Mouse (Mus musculus) forebrain, embryonic 16.5 days (tissue): ENCODE measurements at regions not wholly inside any gene's neighbourhood (a gene's known extent, or its start where the extent isn't known, plus 50 kb on each side); places are given as distances from the start of the nearest gene placed in this dataset.

Source experiments
- ATAC-seq: fragments of 200-750 bp; cut with Nextera tagmentation; 2 replicates; pipeline ENCODE4 v1.8.0; 2017; ENCODE audit warnings: mild to moderate bottlenecking, moderate library complexity
- H3K27ac ChIP-seq: fragments of 300-500 bp; sonication (generic); 2 replicates; pipeline ENCODE4 v1.5.1; 2014; ENCODE audit warnings: low read length, control low read depth
- H3K27me3 ChIP-seq: fragments of 300-500 bp; sonication (generic); replicated peaks from 2 replicates; pipeline ENCODE4 v1.6.1; 2014; ENCODE audit warnings: low read length; ENCODE audit not compliant: control insufficient read depth, insufficient read depth
- H3K36me3 ChIP-seq: fragments of 300-500 bp; sonication (generic); 2 replicates; pipeline ENCODE4 v1.6.1; 2014; ENCODE audit not compliant: control insufficient read depth, insufficient read depth
- H3K4me1 ChIP-seq: fragments of 300-500 bp; sonication (generic); replicated peaks from 2 replicates; pipeline ENCODE4 v1.6.1; 2014; ENCODE audit warnings: low read length; ENCODE audit not compliant: control insufficient read depth, insufficient read depth
- H3K4me2 ChIP-seq: fragments of 300-500 bp; sonication (generic); 2 replicates; pipeline ENCODE4 v1.6.1; 2014; ENCODE audit warnings: mild to moderate bottlenecking, low read length, control low read depth
- H3K4me3 ChIP-seq: fragments of 300-500 bp; sonication (generic); replicated peaks from 2 replicates; pipeline ENCODE4 v1.5.1; 2014; ENCODE audit warnings: mild to moderate bottlenecking, low read length, control low read depth
- H3K9ac ChIP-seq: fragments of 300-500 bp; sonication (generic); replicated peaks from 2 replicates; pipeline ENCODE4 v1.6.1; 2014; ENCODE audit warnings: low read depth, low read length, control low read depth
- H3K9me3 ChIP-seq: fragments of 300-500 bp; sonication (generic); 2 replicates; pipeline ENCODE4 v1.6.1; 2016; ENCODE audit warnings: low read length; ENCODE audit not compliant: control insufficient read depth
- WGBS: fragments of 180-500 bp; shearing (Covaris S2); extraction: QIAGEN DNeasy Blood & Tissue Kit; methylation state at CpG from one replicate; pipeline ENCODE4 v1.1.7; 2014; 5-methylcytosine and 5-hydroxymethylcytosine counted together

- H3K4me2 ChIP-seq = no peak overlapping the region
- ATAC-seq = peak; percentile 85
- H3K27ac ChIP-seq = peak overlapping the region; percentile 51
- no peak overlapping the region for H3K4me3 ChIP-seq
- 8% methylated on average over 12 of the region's 12 CpGs for WGBS
- H3K27me3 ChIP-seq = no peaks in the 10 kb centered on the region
- H3K36me3 ChIP-seq = no peaks in the 10 kb centered on the region
- H3K9me3 ChIP-seq = no peaks in the 10 kb centered on the region
- no peak overlapping the region for H3K9ac ChIP-seq
- H3K4me1 ChIP-seq = peaks cover 31% of the 10 kb centered on the region
Observed at GRCm38 (mm10) chr15:88314810-88315459, 285.2 kb upstream of the Zdhhc25 start.

GRCm38 (mm10) chr15:88318048-88318447 lies 282.1 kb upstream of the Zdhhc25 start:
- H3K36me3 ChIP-seq = no peaks in the 10 kb centered on the region
- no peak overlapping the region for H3K4me3 ChIP-seq
- no peaks in the 10 kb centered on the region for H3K9me3 ChIP-seq
- ATAC-seq = peak; percentile 81
- H3K9ac ChIP-seq = no peak overlapping the region
- H3K4me2 ChIP-seq = no peak overlapping the region
- WGBS = 25% methylated on average over 8 of the region's 8 CpGs
- peak overlapping the region; percentile 49 for H3K27ac ChIP-seq
- peaks cover 26% of the 10 kb centered on the region for H3K4me1 ChIP-seq
- no peaks in the 10 kb centered on the region for H3K27me3 ChIP-seq

GRCm38 (mm10) chr15:88319527-88319926 lies 280.6 kb upstream of the Zdhhc25 start:
- no peak overlapping the region for H3K9ac ChIP-seq
- H3K4me3 ChIP-seq = no peak overlapping the region
- ATAC-seq = no peak
- H3K36me3 ChIP-seq = no peaks in the 10 kb centered on the region
- no peak overlapping the region for H3K27ac ChIP-seq
- H3K4me2 ChIP-seq = no peak overlapping the region
- 81% methylated on average over 2 of the region's 2 CpGs for WGBS
- H3K4me1 ChIP-seq = peaks cover 28% of the 10 kb centered on the region
- H3K9me3 ChIP-seq = no peaks in the 10 kb centered on the region
- no peaks in the 10 kb centered on the region; the same call in 1 of the 2 replicates for H3K27me3 ChIP-seq

GRCm38 (mm10) chr15:88323584-88324375 lies 276.3 kb upstream of the Zdhhc25 start:
- ATAC-seq = no peak
- Histone ChIP-seq H3K4me3 (no peak overlapping the region), H3K9ac (no peak overlapping the region), H3K36me3 (no peaks in the 10 kb centered on the region), H3K27ac (no peak overlapping the region), H3K4me2 (no peak overlapping the region), H3K4me1 (peaks cover 9% of the 10 kb centered on the region), H3K9me3 (no peaks in the 10 kb centered on the region), H3K27me3 (peaks cover 4% of the 10 kb centered on the region; the same call in 1 of the 2 replicates)
- 31% methylated on average over 16 of the region's 16 CpGs for WGBS

- H3K4me1 ChIP-seq = peaks cover 9% of the 10 kb centered on the region
- WGBS = 59% methylated on average over 6 of the region's 6 CpGs
- H3K9ac ChIP-seq = no peak overlapping the region
- H3K4me2 ChIP-seq = no peak overlapping the region
- no peaks in the 10 kb centered on the region for H3K36me3 ChIP-seq
- H3K4me3 ChIP-seq = no peak overlapping the region
- H3K9me3 ChIP-seq = no peaks in the 10 kb centered on the region
- ATAC-seq = no peak
- H3K27me3 ChIP-seq = peaks cover 4% of the 10 kb centered on the region; the same call in 1 of the 2 replicates
- H3K27ac ChIP-seq = no peak overlapping the region
Observed at GRCm38 (mm10) chr15:88325108-88325507, 275.0 kb upstream of the Zdhhc25 start.

GRCm38 (mm10) chr15:88353206-88353605 lies 246.9 kb upstream of the Zdhhc25 start:
- Histone ChIP-seq H3K4me2 (no peak overlapping the region), H3K9me3 (no peaks in the 10 kb centered on the region), H3K4me3 (no peak overlapping the region), H3K27ac (no peak overlapping the region), H3K4me1 (no peaks in the 10 kb centered on the region), H3K36me3 (no peaks in the 10 kb centered on the region), H3K9ac (no peak overlapping the region), H3K27me3 (no peaks in the 10 kb centered on the region)
- no peak for ATAC-seq
- 93% methylated on average over 2 of the region's 2 CpGs for WGBS

DNA sequence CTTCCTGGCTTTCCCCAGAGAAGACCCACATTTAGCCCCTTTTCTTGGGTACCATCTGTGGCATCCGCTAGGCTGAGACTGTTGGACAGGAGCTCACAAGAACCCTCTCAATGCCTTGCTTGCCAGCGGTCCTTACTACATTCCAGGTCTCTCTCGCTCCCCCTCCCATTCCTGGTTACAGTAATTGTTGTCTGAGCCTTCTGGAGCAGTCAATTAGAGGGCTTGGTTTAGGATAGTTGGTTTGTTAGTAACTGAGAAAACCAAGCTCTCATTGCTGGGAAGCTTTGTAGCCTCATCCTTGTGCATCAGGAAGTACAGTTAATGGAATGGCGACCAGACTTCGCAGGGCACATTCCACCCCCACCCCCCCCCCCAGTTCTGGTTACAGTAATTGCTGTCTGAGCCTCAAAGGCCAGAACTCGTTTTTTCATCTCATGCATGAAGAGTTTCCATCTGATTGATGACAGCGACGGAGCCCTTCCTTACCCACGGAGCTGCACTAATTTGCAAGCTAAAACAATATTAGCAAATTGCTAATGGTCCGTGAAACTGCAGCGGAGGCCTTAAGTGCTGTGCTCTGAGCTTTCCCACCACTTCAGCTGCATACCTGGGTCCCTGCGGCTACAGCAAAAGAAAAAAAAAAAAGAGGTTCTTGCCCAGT lies 239.6 kb upstream of the Zdhhc25 start:
- Histone ChIP-seq H3K9ac (no peak overlapping the region), H3K4me1 (peaks cover 14% of the 10 kb centered on the region), H3K4me2 (no peak overlapping the region; the same call in 1 of the 2 replicates), H3K27ac (no peak overlapping the region), H3K9me3 (no peaks in the 10 kb centered on the region), H3K36me3 (no peaks in the 10 kb centered on the region), H3K4me3 (no peak overlapping the region), H3K27me3 (no peaks in the 10 kb centered on the region)
- WGBS = 14% methylated on average over 12 of the region's 12 CpGs
- peak; percentile 45; the same call in 1 of the 2 replicates for ATAC-seq

DNA sequence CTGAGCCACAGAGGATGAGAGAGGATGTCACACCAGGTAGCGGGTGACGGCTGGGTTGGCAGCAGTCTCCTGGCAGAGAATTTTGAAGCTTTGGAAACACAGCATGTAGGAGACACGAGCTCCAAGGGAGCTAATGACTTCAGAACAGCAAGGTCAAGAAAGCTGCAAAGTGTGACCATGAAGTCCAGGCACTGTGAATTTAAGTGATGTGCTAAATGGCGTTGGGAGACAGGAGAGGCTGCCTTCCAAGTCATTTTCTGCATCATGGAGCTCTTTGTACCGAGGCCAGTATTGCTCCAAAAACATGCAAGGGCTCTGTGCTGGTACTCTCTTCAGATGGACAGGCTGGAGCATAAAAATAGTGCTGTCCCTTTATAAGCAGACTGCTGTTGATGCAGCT lies 238.8 kb upstream of the Zdhhc25 start:
- no peak for ATAC-seq
- 30% methylated on average over 5 of the region's 5 CpGs for WGBS

GRCm38 (mm10) chr15:88362966-88363365 lies 237.1 kb upstream of the Zdhhc25 start:
- ATAC-seq = no peak
- H3K4me1 ChIP-seq = peaks cover 14% of the 10 kb centered on the region
- H3K27me3 ChIP-seq = no peaks in the 10 kb centered on the region
- no peak overlapping the region for H3K4me3 ChIP-seq
- no peak overlapping the region for H3K27ac ChIP-seq
- no peak overlapping the region for H3K9ac ChIP-seq
- no peaks in the 10 kb centered on the region for H3K9me3 ChIP-seq
- H3K4me2 ChIP-seq = no peak overlapping the region
- H3K36me3 ChIP-seq = no peaks in the 10 kb centered on the region
- 82% methylated on average over 6 of the region's 6 CpGs for WGBS

More for the DNA sequence above, 238.8 kb upstream of the Zdhhc25 start:
- Histone ChIP-seq H3K4me1 (peaks cover 14% of the 10 kb centered on the region), H3K4me2 (no peak overlapping the region), H3K27me3 (no peaks in the 10 kb centered on the region), H3K9me3 (no peaks in the 10 kb centered on the region), H3K27ac (no peak overlapping the region), H3K36me3 (no peaks in the 10 kb centered on the region), H3K4me3 (no peak overlapping the region), H3K9ac (no peak overlapping the region)
